Mouse (Mus musculus): ENCODE data around the gene Crlf2. TPM values are rescaled to one million over a fixed set of nuclear protein-coding genes. Genes with fewer than 3 reads are reported as not detected.

Crlf2 gene
- polyA plus RNA-seq, 1 experiment, result 9.4 TPM

DNA sequence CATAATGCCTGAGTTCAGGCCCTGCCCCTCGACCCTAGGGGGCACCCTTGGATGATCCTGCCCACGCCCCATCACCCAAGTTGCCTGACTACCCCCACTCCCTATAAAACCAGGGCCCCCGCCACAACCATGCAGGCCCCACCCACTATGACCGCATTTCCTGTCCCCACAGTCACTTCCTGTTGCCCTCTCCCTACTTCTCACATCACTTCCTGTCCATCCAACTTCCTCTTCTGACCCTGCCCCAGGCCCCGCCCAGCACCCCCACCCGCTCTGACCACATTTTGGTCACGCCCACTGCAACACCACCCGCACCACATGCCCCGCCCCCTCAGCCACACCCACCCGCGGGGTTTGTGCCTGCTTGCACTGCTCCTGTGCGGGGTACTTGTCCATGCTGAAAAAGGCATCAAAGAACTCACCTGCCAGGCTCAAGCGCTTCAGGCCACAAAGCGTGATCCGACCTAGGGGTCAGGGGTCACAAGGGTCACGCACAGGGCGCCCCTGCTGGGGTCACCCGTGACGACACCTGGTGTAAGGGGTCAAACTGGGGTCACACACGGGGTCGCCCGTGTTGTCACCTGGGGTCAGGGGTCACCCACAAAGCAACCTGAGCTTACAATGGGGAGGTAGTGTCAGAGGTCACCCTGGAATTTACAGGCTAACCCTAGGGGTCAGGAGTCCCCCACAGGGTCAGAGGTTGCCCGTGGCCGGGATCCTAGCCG is 7.6 kb downstream of the Crlf2 start:
- TF ChIP-seq EP300 (IDR thresholded peaks at IDR 0.05; ENCODE audit: insufficient read depth, low read depth, low read length), result no peak; the same call in 1 of the 2 replicates
- TF ChIP-seq CTCF (IDR thresholded peaks at IDR 0.05; ENCODE audit: low read depth, low read length), result no peak
- TF ChIP-seq POLR2A (IDR thresholded peaks at IDR 0.05; ENCODE audit: insufficient read depth, low read length), result no peak
- Histone ChIP-seq H3K4me3 (ENCODE audit: low read depth, low read length) (peak overlapping the region; percentile 69), H3K9me3 (replicated peaks; ENCODE audit: control insufficient read depth, insufficient read depth, low read length, poor library complexity, severe bottlenecking) (no peaks in the 10 kb centered on the region), H3K9ac (ENCODE audit: low read depth, poor library complexity, severe bottlenecking) (peak overlapping the region; percentile 19), H3K36me3 (ENCODE audit: control insufficient read depth, insufficient read depth, low read length, poor library complexity, severe bottlenecking) (no peaks in the 10 kb centered on the region), H3K4me1 (ENCODE audit: control insufficient read depth, insufficient read depth, low read length) (no peaks in the 10 kb centered on the region), H3K27ac (ENCODE audit: insufficient read depth, low read length) (peak overlapping the region; percentile 55), H3K27me3 (ENCODE audit: control insufficient read depth, insufficient read depth, low read length, poor library complexity, severe bottlenecking) (no peaks in the 10 kb centered on the region)

DNA sequence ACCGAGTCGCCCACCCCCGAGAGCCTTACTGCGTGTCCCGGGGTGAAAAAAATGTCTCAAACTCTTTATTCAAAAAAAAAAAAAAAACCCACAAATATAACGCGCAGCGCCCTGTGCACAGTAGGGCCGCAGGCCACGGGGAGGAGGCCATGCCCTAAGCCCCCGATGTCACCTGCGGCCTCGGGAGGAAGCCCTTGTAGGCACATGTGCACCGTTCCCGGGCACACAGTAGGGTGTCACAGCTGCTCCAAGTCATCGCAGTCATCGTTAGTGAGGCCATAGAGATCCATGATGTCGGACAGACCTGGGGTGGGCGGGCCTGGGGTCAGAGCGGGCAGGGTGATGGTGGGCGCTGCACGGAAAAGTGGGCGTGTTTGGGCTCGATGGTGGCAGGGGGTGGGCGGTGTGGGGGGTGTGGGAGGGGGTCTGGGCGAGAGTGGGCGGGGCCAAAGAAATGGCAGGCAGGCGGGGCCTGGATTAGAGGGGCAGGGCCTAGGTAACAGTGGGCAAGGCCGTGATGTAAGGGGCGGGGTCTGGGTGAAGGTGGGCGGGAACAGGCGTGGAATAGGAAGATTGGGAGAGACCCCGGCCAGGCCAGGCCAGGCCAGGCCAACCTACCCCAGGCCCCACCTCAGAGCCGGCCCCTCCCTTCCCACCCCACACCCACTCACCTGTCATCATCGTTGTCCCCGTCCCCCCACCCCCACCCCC is 8.4 kb downstream of the Crlf2 start:
- 0 out of 2 replicates have a peak overlapping the region, but pooled peaks have one; percentile 3 for H3K27ac ChIP-seq (ENCODE audit: insufficient read depth, low read length)
- no peak for TF ChIP-seq EP300 (IDR thresholded peaks at IDR 0.05; ENCODE audit: insufficient read depth, low read depth, low read length)
- TF ChIP-seq POLR2A (IDR thresholded peaks at IDR 0.05; ENCODE audit: insufficient read depth, low read length), result no peak
- TF ChIP-seq CTCF (IDR thresholded peaks at IDR 0.05; ENCODE audit: low read depth, low read length), result no peak
- H3K4me3 ChIP-seq (ENCODE audit: low read depth, low read length), result peak overlapping the region; percentile 69
- H3K36me3 ChIP-seq (ENCODE audit: control insufficient read depth, insufficient read depth, low read length, poor library complexity, severe bottlenecking), result no peaks in the 10 kb centered on the region
- peak overlapping the region; percentile 19 for H3K9ac ChIP-seq (ENCODE audit: low read depth, poor library complexity, severe bottlenecking)
- H3K9me3 ChIP-seq (replicated peaks; ENCODE audit: control insufficient read depth, insufficient read depth, low read length, poor library complexity, severe bottlenecking), result no peaks in the 10 kb centered on the region
- H3K4me1 ChIP-seq (ENCODE audit: control insufficient read depth, insufficient read depth, low read length), result no peaks in the 10 kb centered on the region
- no peaks in the 10 kb centered on the region for H3K27me3 ChIP-seq (ENCODE audit: control insufficient read depth, insufficient read depth, low read length, poor library complexity, severe bottlenecking)

DNA sequence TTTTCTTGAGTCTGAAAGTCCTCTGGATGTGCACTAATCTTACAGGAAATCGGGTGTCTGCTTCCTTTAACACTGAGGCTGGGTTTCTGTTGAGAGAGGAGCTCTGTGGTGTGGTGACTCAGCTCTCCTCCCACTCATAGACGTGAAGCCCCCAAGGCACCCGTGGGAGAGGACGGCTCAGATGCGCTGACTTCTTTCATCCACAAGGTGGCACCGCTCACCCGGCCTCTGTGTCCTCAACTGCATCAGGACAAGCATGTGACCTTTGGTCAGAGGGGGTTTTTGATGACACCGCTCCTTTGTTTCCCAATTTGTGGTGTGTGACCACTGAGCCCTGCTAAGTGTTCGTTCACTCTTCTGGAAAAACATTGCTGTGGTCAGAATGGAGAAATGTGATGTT is 10.1 kb downstream of the Crlf2 start:
- TF ChIP-seq POLR2A (IDR thresholded peaks at IDR 0.05; ENCODE audit: insufficient read depth, low read length) (no peak), CTCF (IDR thresholded peaks at IDR 0.05; ENCODE audit: low read depth, low read length) (peak; percentile 78), EP300 (IDR thresholded peaks at IDR 0.05; ENCODE audit: insufficient read depth, low read depth, low read length) (0 out of 2 replicates have a peak, but pooled peaks have one; percentile 34)
- Histone ChIP-seq H3K9ac (ENCODE audit: low read depth, poor library complexity, severe bottlenecking) (no peak overlapping the region), H3K9me3 (replicated peaks; ENCODE audit: control insufficient read depth, insufficient read depth, low read length, poor library complexity, severe bottlenecking) (no peaks in the 10 kb centered on the region), H3K36me3 (ENCODE audit: control insufficient read depth, insufficient read depth, low read length, poor library complexity, severe bottlenecking) (no peaks in the 10 kb centered on the region), H3K4me3 (ENCODE audit: low read depth, low read length) (no peak overlapping the region), H3K27me3 (ENCODE audit: control insufficient read depth, insufficient read depth, low read length, poor library complexity, severe bottlenecking) (no peaks in the 10 kb centered on the region), H3K27ac (ENCODE audit: insufficient read depth, low read length) (no peak overlapping the region), H3K4me1 (ENCODE audit: control insufficient read depth, insufficient read depth, low read length) (no peaks in the 10 kb centered on the region)

DNA sequence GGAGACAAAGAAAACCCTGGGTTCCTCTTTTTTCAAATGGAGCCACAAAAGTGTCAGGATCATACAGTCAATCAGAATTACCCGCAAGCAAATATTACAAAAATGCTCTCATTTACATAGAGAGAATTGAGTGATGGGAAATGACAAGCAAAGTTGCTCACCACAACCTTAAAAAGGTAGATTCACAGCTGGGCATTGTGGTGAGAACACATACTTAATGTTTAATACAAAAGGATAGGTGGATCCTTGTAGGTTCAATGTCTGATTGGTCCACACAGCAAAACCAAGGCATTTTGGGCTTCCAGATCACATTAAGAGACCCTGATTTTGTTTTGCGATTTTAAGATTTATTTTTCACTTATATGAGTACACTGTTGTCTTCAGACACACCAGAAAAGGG is 11.7 kb downstream of the Crlf2 start:
- H3K27me3 ChIP-seq (ENCODE audit: control insufficient read depth, insufficient read depth, low read length, poor library complexity, severe bottlenecking), result no peaks in the 10 kb centered on the region
- H3K4me3 ChIP-seq (ENCODE audit: low read depth, low read length), result no peak overlapping the region
- no peaks in the 10 kb centered on the region for H3K9me3 ChIP-seq (replicated peaks; ENCODE audit: control insufficient read depth, insufficient read depth, low read length, poor library complexity, severe bottlenecking)
- H3K9ac ChIP-seq (ENCODE audit: low read depth, poor library complexity, severe bottlenecking), result no peak overlapping the region
- no peaks in the 10 kb centered on the region for H3K36me3 ChIP-seq (ENCODE audit: control insufficient read depth, insufficient read depth, low read length, poor library complexity, severe bottlenecking)
- no peak overlapping the region for H3K27ac ChIP-seq (ENCODE audit: insufficient read depth, low read length)
- no peaks in the 10 kb centered on the region for H3K4me1 ChIP-seq (ENCODE audit: control insufficient read depth, insufficient read depth, low read length)
- TF ChIP-seq POLR2A (IDR thresholded peaks at IDR 0.05; ENCODE audit: insufficient read depth, low read length) (no peak), CTCF (IDR thresholded peaks at IDR 0.05; ENCODE audit: low read depth, low read length) (no peak), EP300 (IDR thresholded peaks at IDR 0.05; ENCODE audit: insufficient read depth, low read depth, low read length) (no peak)

DNA sequence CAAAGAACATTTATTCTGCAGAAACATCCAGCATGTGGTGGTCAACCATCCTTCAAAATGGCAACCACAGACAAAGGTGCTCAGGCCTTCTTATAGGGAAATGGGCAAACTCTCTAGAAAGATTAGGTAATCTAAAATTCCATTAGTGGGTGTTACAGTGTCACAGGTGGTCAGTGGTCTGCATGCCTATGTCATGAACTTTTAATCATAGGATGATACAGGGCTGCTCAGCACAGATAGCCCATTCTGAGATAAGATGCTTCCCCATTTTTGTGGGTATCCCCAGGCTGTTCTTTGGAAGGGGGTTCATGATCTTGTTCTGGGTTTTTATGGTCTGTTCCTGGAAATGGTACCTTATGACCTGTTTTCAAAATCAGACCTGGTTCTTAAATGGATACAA is 49.1 kb downstream of the Crlf2 start:
- no peak overlapping the region for H3K27ac ChIP-seq (ENCODE audit: insufficient read depth, low read length)
- no peaks in the 10 kb centered on the region for H3K9me3 ChIP-seq (replicated peaks; ENCODE audit: control insufficient read depth, insufficient read depth, low read length, poor library complexity, severe bottlenecking)
- H3K9ac ChIP-seq (ENCODE audit: low read depth, poor library complexity, severe bottlenecking), result no peak overlapping the region
- no peaks in the 10 kb centered on the region for H3K27me3 ChIP-seq (ENCODE audit: control insufficient read depth, insufficient read depth, low read length, poor library complexity, severe bottlenecking)
- H3K36me3 ChIP-seq (ENCODE audit: control insufficient read depth, insufficient read depth, low read length, poor library complexity, severe bottlenecking), result no peaks in the 10 kb centered on the region
- no peaks in the 10 kb centered on the region for H3K4me1 ChIP-seq (ENCODE audit: control insufficient read depth, insufficient read depth, low read length)
- TF ChIP-seq POLR2A (IDR thresholded peaks at IDR 0.05; ENCODE audit: insufficient read depth, low read length) (no peak), CTCF (IDR thresholded peaks at IDR 0.05; ENCODE audit: low read depth, low read length) (no peak), EP300 (IDR thresholded peaks at IDR 0.05; ENCODE audit: insufficient read depth, low read depth, low read length) (no peak)
- no peak overlapping the region for H3K4me3 ChIP-seq (ENCODE audit: low read depth, low read length)

DNA sequence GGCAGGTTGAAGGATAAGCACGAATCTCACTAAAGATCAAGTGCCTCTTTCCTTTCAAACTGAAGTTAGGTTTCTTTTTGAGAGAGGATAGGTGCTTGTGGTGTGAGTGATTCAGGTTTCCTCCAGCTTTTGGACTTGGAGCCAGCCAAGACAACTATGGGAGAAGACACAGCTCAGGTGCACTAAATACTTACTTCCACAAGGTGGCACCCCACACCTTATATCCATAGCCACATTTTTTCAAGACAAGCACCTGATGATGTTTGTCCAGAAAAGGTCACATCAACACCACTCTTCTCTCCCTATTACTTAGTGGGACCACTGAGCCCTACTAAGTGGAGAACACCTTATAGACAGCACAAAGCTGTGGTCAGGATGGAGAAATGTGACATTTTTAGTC is 52.1 kb downstream of the Crlf2 start:
- Histone ChIP-seq H3K27me3 (ENCODE audit: control insufficient read depth, insufficient read depth, low read length, poor library complexity, severe bottlenecking) (no peaks in the 10 kb centered on the region), H3K4me3 (ENCODE audit: low read depth, low read length) (no peak overlapping the region), H3K9ac (ENCODE audit: low read depth, poor library complexity, severe bottlenecking) (no peak overlapping the region), H3K4me1 (ENCODE audit: control insufficient read depth, insufficient read depth, low read length) (no peaks in the 10 kb centered on the region), H3K36me3 (ENCODE audit: control insufficient read depth, insufficient read depth, low read length, poor library complexity, severe bottlenecking) (no peaks in the 10 kb centered on the region), H3K9me3 (replicated peaks; ENCODE audit: control insufficient read depth, insufficient read depth, low read length, poor library complexity, severe bottlenecking) (no peaks in the 10 kb centered on the region), H3K27ac (ENCODE audit: insufficient read depth, low read length) (no peak overlapping the region)
- peak; percentile 21 for TF ChIP-seq CTCF (IDR thresholded peaks at IDR 0.05; ENCODE audit: low read depth, low read length)
- no peak for TF ChIP-seq POLR2A (IDR thresholded peaks at IDR 0.05; ENCODE audit: insufficient read depth, low read length)

Other genes with a start within 250 kb of the Crlf2 start
- gene Vmn2r16, start 228.8 kb downstream of the Crlf2 start, polyA plus RNA-seq (2011; ENCODE audit: insufficient read depth, insufficient read length, low read depth, missing spikeins), result not detected in 2 replicates
- gene Vmn2r17, start 139.3 kb downstream of the Crlf2 start, polyA plus RNA-seq (2011; ENCODE audit: insufficient read depth, insufficient read length, low read depth, missing spikeins), result 0.12 and 0.14 TPM in 2 replicates
- gene 5430403G16Rik, start 132.0 kb upstream of the Crlf2 start, polyA plus RNA-seq (2011; ENCODE audit: insufficient read depth, insufficient read length, low read depth, missing spikeins), result 11.0 and 11.4 TPM in 2 replicates
- 31.0 and 41.5 TPM in 2 replicates for gene 4930522L14Rik, start 192.9 kb upstream of the Crlf2 start, polyA plus RNA-seq (2011; ENCODE audit: insufficient read depth, insufficient read length, low read depth, missing spikeins)

All from ES-Bruce4 (cell line).